Mouse (Mus musculus) ES-E14 (cell line): Measurements from ENCODE around the gene Zdhhc7. TPM values are rescaled to one million over a fixed set of nuclear protein-coding genes. Genes with fewer than 3 reads are reported as not detected.

Experiments used
- DNase-seq: peaks from one replicate; pipeline ENCODE4 v3.0.0-alpha.2; 2013; ENCODE audit warnings: low read depth, low spot score
- H3K27ac ChIP-seq: 2 replicates; pipeline ENCODE4 v1.5.1; 2012; ENCODE audit warnings: low read depth, mild to moderate bottlenecking, low read length, moderate library complexity, mixed read lengths; ENCODE audit not compliant: poor library complexity, insufficient read depth, severe bottlenecking
- H3K36me3 ChIP-seq: 2 replicates; pipeline ENCODE4 v1.6.1; 2012; ENCODE audit warnings: mild to moderate bottlenecking, low read length, moderate library complexity, mixed read lengths; ENCODE audit not compliant: control insufficient read depth, poor library complexity, insufficient read depth, severe bottlenecking
- H3K4me1 ChIP-seq, 2 experiments: fragments of 150-350 bp in 1 of 2; sonication (generic) in 1 of 2; 2 replicates each; pipeline ENCODE4 v1.6.1; 2012; ENCODE audit warnings: low read length in 2 of 2, mild to moderate bottlenecking in 1 of 2, mixed read lengths in 1 of 2; ENCODE audit not compliant: control insufficient read depth in 2 of 2, insufficient read depth in 2 of 2, poor library complexity in 1 of 2
- H3K4me3 ChIP-seq, 2 experiments: fragments of 150-350 bp in 1 of 2; sonication (generic) in 1 of 2; 2 replicates each; pipeline ENCODE4 v1.5.1; 2012; ENCODE audit warnings: low read length in 2 of 2, low read depth in 1 of 2, mild to moderate bottlenecking in 1 of 2, mixed read lengths in 1 of 2; ENCODE audit not compliant: insufficient read depth in 1 of 2, poor library complexity in 1 of 2, severe bottlenecking in 1 of 2
- H3K9ac ChIP-seq: 2 replicates; pipeline ENCODE4 v1.6.1; 2012; ENCODE audit warnings: low read depth, mild to moderate bottlenecking, low read length, mixed read lengths; ENCODE audit not compliant: poor library complexity, insufficient read depth, severe bottlenecking
- H3K9me3 ChIP-seq: fragments of 150-350 bp; sonication (generic); 2 replicates; pipeline ENCODE4 v1.6.1; 2012; ENCODE audit warnings: low read depth, mild to moderate bottlenecking, low read length; ENCODE audit not compliant: control insufficient read depth, insufficient read depth
- CHD2 ChIP-seq: IDR thresholded peaks from 2 replicates; pipeline ENCODE4 v1.6.1; 2014; ENCODE audit warnings: mild to moderate bottlenecking, low read depth, low read length, inconsistent platforms
- HCFC1 ChIP-seq: IDR thresholded peaks from 2 replicates; pipeline ENCODE4 v1.6.1; 2012; ENCODE audit warnings: low read length, inconsistent platforms, borderline replicate concordance; ENCODE audit not compliant: insufficient read depth
- MAFK ChIP-seq: IDR thresholded peaks from 2 replicates; pipeline ENCODE4 v1.6.1; 2014; ENCODE audit warnings: mild to moderate bottlenecking, low read depth, low read length, inconsistent platforms; ENCODE audit not compliant: insufficient read depth
- ZC3H11A ChIP-seq: IDR thresholded peaks from 2 replicates; pipeline ENCODE4 v1.6.1; 2012; ENCODE audit warnings: low read depth, mild to moderate bottlenecking, inconsistent platforms, low read length, borderline replicate concordance
- ZNF384 ChIP-seq: IDR thresholded peaks from 2 replicates; pipeline ENCODE4 v1.6.1; 2012; ENCODE audit warnings: low read depth, low read length, inconsistent platforms
- in situ Hi-C, 2 experiments: fragments of 600-800 bp; cut with MboI; formaldehyde crosslinking; loops; one replicate each; pipeline ENCODE4 v1.15.1; 2025; ENCODE audit warnings: low sequenced_read_pairs in 2 of 2, inconsistent platforms in 1 of 2; ENCODE audit not compliant: unreplicated experiment in 2 of 2
- total RNA-seq: library from RNA; depleted of rRNA; stranded (reverse); fragments of 300-350 nt; gene quantifications from 2 replicates; pipeline ENCODE4 v1.2.3, GENCODE M21; 2012

Gene Zdhhc7
- total RNA-seq, 1 experiment: 35.4 TPM

DNA sequence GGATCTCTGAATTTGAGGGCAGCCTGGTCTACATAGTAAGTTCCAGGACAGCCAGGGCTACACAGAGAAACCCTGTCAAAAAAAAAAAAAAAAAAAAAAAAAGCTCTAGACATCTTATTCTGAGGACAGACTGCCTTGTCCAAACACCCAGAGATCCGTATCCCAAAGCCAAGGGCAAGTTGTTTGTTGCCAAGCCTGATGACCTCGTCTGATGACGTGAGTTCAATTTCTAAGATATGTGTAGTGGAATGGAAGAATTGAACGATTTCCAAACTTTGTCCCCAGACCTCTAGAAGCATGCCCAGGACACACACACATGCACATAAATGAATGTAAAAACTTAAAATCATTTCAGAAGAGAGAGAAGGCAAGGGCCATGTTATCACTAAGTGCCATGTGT lies 35.1 kb downstream of the Zdhhc7 start:
- DNase-seq: no peak
- in situ Hi-C loops: no loop called here
- Histone ChIP-seq H3K9me3 (no peaks in the 10 kb centered on the region), H3K9ac (no peak overlapping the region), H3K4me3 (no peak overlapping the region), H3K27ac (no peak overlapping the region), H3K4me1 (no peaks in the 10 kb centered on the region), H3K36me3 (no peaks in the 10 kb centered on the region)
- no peak for TF ChIP-seq HCFC1
- no peak for TF ChIP-seq ZC3H11A
- TF ChIP-seq CHD2: no peak
- TF ChIP-seq ZNF384: no peak
- TF ChIP-seq MAFK: no peak

DNA sequence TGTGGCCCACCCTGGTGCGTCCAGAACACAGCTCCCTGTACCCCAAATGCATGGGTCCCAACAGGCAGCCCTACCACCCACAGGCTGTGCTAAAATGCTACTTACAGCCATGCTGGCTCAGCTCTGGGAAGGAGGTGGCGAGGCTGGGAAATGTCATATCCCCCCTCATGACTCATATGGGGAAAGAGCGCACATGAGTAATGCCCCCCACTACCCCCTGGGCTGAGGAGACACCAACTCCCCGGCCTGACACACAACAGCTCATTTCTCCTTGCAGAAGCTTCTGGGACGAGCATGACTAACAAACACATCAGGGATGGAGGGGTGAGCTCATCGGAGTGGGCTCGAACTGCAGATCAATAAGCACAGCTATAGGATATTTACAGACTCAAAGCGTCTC lies 35.7 kb downstream of the Zdhhc7 start:
- in situ Hi-C loops: no loop called here
- Histone ChIP-seq H3K9ac (no peak overlapping the region), H3K9me3 (no peaks in the 10 kb centered on the region), H3K4me3 (no peak overlapping the region), H3K4me1 (no peaks in the 10 kb centered on the region), H3K27ac (no peak overlapping the region), H3K36me3 (no peaks in the 10 kb centered on the region)
- no peak for DNase-seq
- TF ChIP-seq ZNF384 (no peak), HCFC1 (no peak), ZC3H11A (no peak), MAFK (no peak), CHD2 (no peak)

DNA sequence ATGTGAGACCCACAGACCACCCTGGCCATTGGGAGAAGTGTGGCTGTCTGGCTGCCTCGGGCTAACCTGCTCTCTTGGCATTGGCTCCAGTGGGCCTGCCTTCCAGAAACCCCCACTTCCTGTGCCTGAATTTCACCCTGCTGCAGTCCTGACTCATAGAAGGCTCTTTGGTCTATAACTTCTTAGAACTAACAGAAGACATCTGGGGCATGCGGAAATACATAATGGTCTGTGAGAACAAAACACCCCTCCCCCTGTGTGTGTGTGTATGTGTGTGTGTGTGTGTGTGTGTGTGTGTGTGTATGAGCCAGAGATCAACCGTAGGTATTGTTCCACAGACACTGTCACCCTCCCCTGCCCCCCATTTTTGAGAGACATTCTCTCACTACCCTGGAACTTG lies 38.0 kb downstream of the Zdhhc7 start:
- no peak overlapping the region for H3K27ac ChIP-seq
- in situ Hi-C loops: no loop called here
- DNase-seq: no peak
- H3K9me3 ChIP-seq: no peaks in the 10 kb centered on the region
- no peaks in the 10 kb centered on the region for H3K4me1 ChIP-seq
- no peak overlapping the region for H3K4me3 ChIP-seq
- no peak overlapping the region for H3K9ac ChIP-seq
- TF ChIP-seq ZNF384 (no peak), ZC3H11A (no peak), HCFC1 (no peak), MAFK (no peak)
- H3K36me3 ChIP-seq: no peaks in the 10 kb centered on the region

DNA sequence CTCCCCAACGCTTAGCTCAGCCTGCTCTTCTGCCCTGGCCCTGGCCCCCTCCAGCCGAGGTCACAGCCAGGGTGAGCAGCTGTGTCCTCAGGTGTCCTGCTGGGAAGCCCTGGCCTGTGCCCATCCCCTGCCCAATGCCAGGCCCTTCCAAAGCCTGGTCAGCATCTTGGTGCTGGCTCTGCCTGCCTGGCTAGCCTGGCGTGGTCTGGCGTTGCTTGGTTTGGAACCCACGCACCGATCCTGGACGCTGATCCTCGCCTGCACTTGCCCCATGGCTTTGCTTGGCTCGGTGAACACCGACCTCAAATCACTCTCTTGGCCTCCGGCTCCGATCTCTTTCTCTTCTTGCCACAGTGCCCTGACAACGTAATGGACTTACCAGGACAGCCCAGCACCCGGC lies 38.5 kb downstream of the Zdhhc7 start:
- Histone ChIP-seq H3K36me3 (no peaks in the 10 kb centered on the region), H3K9ac (no peak overlapping the region), H3K9me3 (no peaks in the 10 kb centered on the region), H3K4me1 (no peaks in the 10 kb centered on the region), H3K4me3 (no peak overlapping the region), H3K27ac (no peak overlapping the region)
- DNase-seq: no peak
- TF ChIP-seq MAFK (no peak), CHD2 (no peak), ZC3H11A (no peak), ZNF384 (no peak), HCFC1 (no peak)
- in situ Hi-C loops: no loop called here

DNA sequence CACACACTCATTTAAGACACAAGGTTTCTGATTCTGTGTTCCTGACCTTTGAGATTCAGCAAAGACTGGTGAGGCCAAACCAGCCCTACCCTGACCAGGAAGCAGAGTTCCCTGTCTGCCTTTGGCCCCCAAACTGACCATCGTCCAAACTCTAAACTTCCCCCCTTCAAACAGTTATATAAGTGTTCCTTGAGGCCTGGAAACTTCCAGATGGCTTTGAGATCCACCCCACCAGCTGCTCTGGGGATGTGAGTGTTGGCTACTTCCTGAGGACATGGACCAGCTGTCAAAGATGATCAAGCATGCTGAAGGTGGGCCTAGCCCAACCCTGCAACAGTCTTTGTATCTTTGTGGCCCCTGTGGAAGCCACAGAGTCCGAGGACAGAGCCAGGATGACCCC lies 44.2 kb downstream of the Zdhhc7 start:
- DNase-seq: no peak
- no peak overlapping the region for H3K4me3 ChIP-seq
- TF ChIP-seq CHD2 (no peak), ZC3H11A (no peak), MAFK (no peak), ZNF384 (no peak), HCFC1 (no peak)
- no peak overlapping the region for H3K9ac ChIP-seq
- no peaks in the 10 kb centered on the region for H3K36me3 ChIP-seq
- no peaks in the 10 kb centered on the region for H3K4me1 ChIP-seq
- no peak overlapping the region for H3K27ac ChIP-seq
- H3K9me3 ChIP-seq: no peaks in the 10 kb centered on the region
- in situ Hi-C loops: no loop called here
